In the genomic region with DNA sequence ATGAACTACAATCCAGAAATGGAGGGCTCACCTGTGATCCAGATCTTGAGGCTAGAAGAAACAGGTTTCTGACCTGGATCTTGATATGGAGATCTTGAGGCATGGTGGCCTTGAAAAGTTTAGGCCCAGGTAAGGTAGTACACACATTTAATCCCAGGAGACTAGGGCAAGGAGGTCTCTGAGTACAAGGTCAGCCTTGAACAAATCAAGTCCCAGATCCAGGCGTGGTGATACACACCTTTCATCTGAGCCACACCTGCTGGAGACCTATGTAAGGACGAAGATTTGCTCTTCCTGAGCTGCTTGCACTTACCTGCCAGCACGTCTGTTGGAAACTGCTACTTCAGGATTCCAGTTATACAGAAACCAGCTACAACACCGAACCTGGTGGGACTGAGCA, we compare ENCODE assay signal across 8 mouse cellular contexts. TPM values are rescaled to one million over a fixed set of nuclear protein-coding genes. Genes with fewer than 3 reads are reported as not detected.
DNase-seq lines count a peak whose midpoint lies in the region; ATAC-seq and TF ChIP-seq lines count a peak whose summit lies in the region.

A gene (plus strand): TSS at position 301 of the 400 bp plus-strand sequence.

- CTCF ChIA-PET in Patski (lab: Charles Lee): no interaction called here

- 87% methylated on average over 4 of the region's 4 CpGs for WGBS in forebrain, embryonic 16.5 days
- 80% methylated on average over 4 of the region's 4 CpGs for WGBS in intestine, embryonic 16.5 days
- 90% methylated on average over 4 of the region's 4 CpGs for WGBS in midbrain, embryonic 16.5 days

- H3K4me3 ChIP-seq in gastrocnemius, adult 2 months: no peak within 1 kb of the TSS
- no peak within 1 kb of the TSS for H3K4me3 ChIP-seq in forebrain, embryonic 16.5 days (replicated peaks; ENCODE audit: low read length)
- no peak within 1 kb of the TSS for H3K4me3 ChIP-seq in intestine, embryonic 16.5 days (ENCODE audit: low read length)
- no peak within 1 kb of the TSS for H3K4me3 ChIP-seq in midbrain, embryonic 16.5 days (ENCODE audit: low read depth, low read length)

- peaks cover 4% of the 10 kb centered on the region; the same call in 1 of the 2 replicates for H3K4me1 ChIP-seq in forebrain, embryonic 16.5 days (replicated peaks; ENCODE audit: control insufficient read depth, insufficient read depth, low read length)
- H3K4me1 ChIP-seq in intestine, embryonic 16.5 days (ENCODE audit: control insufficient read depth, insufficient read depth, low read length): no peaks in the 10 kb centered on the region
- H3K4me1 ChIP-seq in midbrain, embryonic 16.5 days (ENCODE audit: control insufficient read depth, insufficient read depth, low read length): peaks cover 6% of the 10 kb centered on the region

- no peak for DNase-seq in gastrocnemius, adult 2 months
- no peak for DNase-seq in gastrocnemius, postnatal 36 days
- DNase-seq in Patski (ENCODE audit: low read depth, low spot score): no peak
- no peak for DNase-seq in retina, embryonic 14.5 days (ENCODE audit: low spot score)

- intact Hi-C loops in gastrocnemius, adult 2 months (cut with DNase I): no loop called here
- intact Hi-C loops in gastrocnemius, postnatal 36 days (cut with DNase I): loop anchor here (10.0 kb wide), 1 partner anchor 216 kb away; no protein-coding TSS in a partner anchor

- POLR2A ChIA-PET in Patski (lab: Charles Lee): no interaction called here

- no peak within 1 kb of the TSS for H3K27ac ChIP-seq in gastrocnemius, adult 2 months
- H3K27ac ChIP-seq in forebrain, embryonic 16.5 days (ENCODE audit: low read length): no peak within 1 kb of the TSS
- H3K27ac ChIP-seq in intestine, embryonic 16.5 days (ENCODE audit: low read length): no peak within 1 kb of the TSS
- no peak within 1 kb of the TSS for H3K27ac ChIP-seq in midbrain, embryonic 16.5 days (ENCODE audit: low read length)

- in situ Hi-C loops in Patski (cut with MboI; ENCODE audit: low pct_unique_long_range_greater_than_20kb): no loop called here

- H3K9me3 ChIP-seq in forebrain, embryonic 16.5 days (ENCODE audit: control insufficient read depth, low read length): no peaks in the 10 kb centered on the region
- no peaks in the 10 kb centered on the region for H3K9me3 ChIP-seq in intestine, embryonic 16.5 days (ENCODE audit: control insufficient read depth, low read length)
- no peaks in the 10 kb centered on the region for H3K9me3 ChIP-seq in midbrain, embryonic 16.5 days (replicated peaks; ENCODE audit: control insufficient read depth, low read length, poor library complexity, severe bottlenecking)

- no peaks in the 10 kb centered on the region for H3K36me3 ChIP-seq in forebrain, embryonic 16.5 days (ENCODE audit: control insufficient read depth, insufficient read depth)
- no peaks in the 10 kb centered on the region for H3K36me3 ChIP-seq in intestine, embryonic 16.5 days (ENCODE audit: control insufficient read depth, insufficient read depth, low read length)
- no peaks in the 10 kb centered on the region for H3K36me3 ChIP-seq in midbrain, embryonic 16.5 days (ENCODE audit: control insufficient read depth, insufficient read depth, low read length)

- H3K9ac ChIP-seq in forebrain, embryonic 16.5 days (replicated peaks; ENCODE audit: low read depth, low read length): no peak within 1 kb of the TSS
- H3K9ac ChIP-seq in intestine, embryonic 16.5 days (ENCODE audit: low read depth, low read length): no peak within 1 kb of the TSS
- no peak within 1 kb of the TSS for H3K9ac ChIP-seq in midbrain, embryonic 16.5 days (ENCODE audit: low read depth, low read length)

- no peak for ATAC-seq in Patski
- ATAC-seq in forebrain, embryonic 16.5 days: no peak
- ATAC-seq in intestine, embryonic 16.5 days: no peak
- ATAC-seq in midbrain, embryonic 16.5 days: no peak
- no peak for ATAC-seq in cerebellum, adult (ENCODE audit: insufficient number of reproducible peaks, low FRiP score, low TSS enrichment)

- peaks cover 23% of the 10 kb centered on the region for H3K27me3 ChIP-seq in Patski
- no peaks in the 10 kb centered on the region for H3K27me3 ChIP-seq in forebrain, embryonic 16.5 days (replicated peaks; ENCODE audit: control insufficient read depth, insufficient read depth, low read length)
- no peaks in the 10 kb centered on the region for H3K27me3 ChIP-seq in intestine, embryonic 16.5 days (replicated peaks; ENCODE audit: control insufficient read depth, insufficient read depth, low read length)
- H3K27me3 ChIP-seq in midbrain, embryonic 16.5 days (ENCODE audit: control insufficient read depth, insufficient read depth, low read depth, low read length): no peaks in the 10 kb centered on the region

- TF ChIP-seq CTCF in gastrocnemius, adult 2 months (IDR thresholded peaks at IDR 0.05): no peak
- TF ChIP-seq CTCF in Patski (IDR thresholded peaks at IDR 0.05): no peak

- no peak within 1 kb of the TSS for H3K4me2 ChIP-seq in forebrain, embryonic 16.5 days (ENCODE audit: low read length)
- no peak within 1 kb of the TSS for H3K4me2 ChIP-seq in intestine, embryonic 16.5 days (ENCODE audit: low read depth, low read length)
- H3K4me2 ChIP-seq in midbrain, embryonic 16.5 days (ENCODE audit: low read length): no peak within 1 kb of the TSS

RNA-seq across cellular contexts. Expression of the gene that starts here (rescaled TPM):
- total RNA-seq in gastrocnemius, adult 2 months (2021): 10 to 100 TPM; 11.6 to 12.7 TPM
- 10 to 100 TPM in 1 of 2 experiments, 1 to 10 TPM in 1; 8.4 to 11.5 TPM for total RNA-seq in gastrocnemius, postnatal 36 days (2021)
- 16.5 TPM for polyA plus RNA-seq in Patski (2021)
- polyA plus RNA-seq in forebrain, embryonic 16.5 days (2015; fragmentation: Nextera tagmentation; extraction: Ambion mirVana): 21.1 and 24.4 TPM in 2 replicates
- 11.7 and 12.0 TPM in 2 replicates for polyA plus RNA-seq in intestine, embryonic 16.5 days (2015; fragmentation: Nextera tagmentation; extraction: Ambion mirVana)
- 18.9 and 19.5 TPM in 2 replicates for polyA plus RNA-seq in midbrain, embryonic 16.5 days (2015; fragmentation: Nextera tagmentation; extraction: Ambion mirVana)
